Mouse (Mus musculus) C2C12 (cell line): Measurements from ENCODE around the gene Spef2.

Experiments
- CEBPB ChIP-seq: IDR thresholded peaks from one replicate; pipeline ENCODE4 v1.6.1; 2011; ENCODE audit warnings: low read depth, mild to moderate bottlenecking, control low read depth, moderate library complexity
- MAX ChIP-seq: IDR thresholded peaks from one replicate; pipeline ENCODE4 v1.6.1; 2011; ENCODE audit warnings: mild to moderate bottlenecking, control low read depth
- MYOD1 ChIP-seq: IDR thresholded peaks from one replicate; pipeline ENCODE4 v1.6.1; 2011; ENCODE audit warnings: low read depth; ENCODE audit not compliant: control insufficient read depth, insufficient read length

- TF ChIP-seq MYOD1 = no peak
- no peak for TF ChIP-seq CEBPB
- TF ChIP-seq MAX = no peak
These were observed 218.6 kb downstream of the Spef2 start, which contains the start of gene Il7r for GRCm38 (mm10) chr15:9530076-9530475.
